Mouse (Mus musculus) central nervous system, embryonic 18 days (tissue): ENCODE results near the gene Tekt3. TPM values are rescaled to one million over a fixed set of nuclear protein-coding genes. Genes with fewer than 3 reads are reported as not detected.

ENCODE experiments used
- polyA plus RNA-seq: library from polyadenylated mRNA; depleted of rRNA; stranded (reverse); fragments of >200 nt; gene quantifications from 2 replicates; pipeline ENCODE4 v1.2.3, GENCODE M21; 2012; rRNA removed

Gene Tekt3
- polyA plus RNA-seq, result 0.04 TPM in 1 of 2 replicates, not detected in the other

GRCm38 (mm10) chr11:63061446-63061845, at the start of gene Tekt3:
TSS of gene Tekt3 (plus strand) at chr11:63061654.

DNA sequence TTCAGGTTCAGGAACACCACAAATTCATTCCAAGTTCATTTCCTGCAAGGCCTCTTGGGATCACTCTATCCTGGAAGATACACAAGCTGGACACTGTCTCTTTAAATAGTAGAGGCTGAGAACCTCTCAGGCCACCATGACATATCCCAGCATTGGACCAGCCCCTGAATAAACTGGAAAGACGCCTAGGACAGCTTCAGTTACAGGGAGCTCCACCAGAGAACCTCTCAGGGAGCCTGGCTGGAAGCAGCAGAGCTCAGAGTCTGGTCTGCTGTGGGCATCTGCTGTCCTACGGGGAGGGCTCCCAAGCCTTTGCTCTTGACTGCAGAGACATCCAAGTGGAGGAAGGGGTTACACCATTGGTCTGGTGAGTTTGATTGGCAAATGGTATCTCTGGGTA, 67.3 kb downstream of the Tekt3 start, which contains the start of gene Pmp22:
TSS of gene Pmp22 (plus strand) at position 199 of the 400 bp plus-strand sequence.

Other genes starting within 250 kb of the Tekt3 start
- gene Trim16, start 241.4 kb upstream of the Tekt3 start, polyA plus RNA-seq, result 5.3 and 6.2 TPM in 2 replicates
- gene Fbxw10, start 214.6 kb upstream of the Tekt3 start, polyA plus RNA-seq, result 0.44 and 1.00 TPM in 2 replicates
- gene Tvp23b, start 182.2 kb upstream of the Tekt3 start, polyA plus RNA-seq, result 34.2 and 37.0 TPM in 2 replicates
- 0.24 and 0.25 TPM in 2 replicates for gene Cdrt4, start 110.5 kb upstream of the Tekt3 start, polyA plus RNA-seq
- 12.8 and 15.4 TPM in 2 replicates for gene Pmp22, start 67.3 kb downstream of the Tekt3 start, polyA plus RNA-seq